Mouse (Mus musculus) inflammation-experienced regulatory T-cells, adult 6 months (primary cell): ENCODE data around the gene Nkx1-2. TPM values are rescaled to one million over a fixed set of nuclear protein-coding genes. Genes with fewer than 3 reads are reported as not detected.
A peak's percentile ranks its signal among the peaks of the same experiment; 100 is the strongest.

Source experiments
- ATAC-seq: one replicate; pipeline ENCODE4 v1.8.0; 2017
- polyA plus RNA-seq, 3 experiments: library from polyadenylated mRNA; unstranded; fragments of 100-300 nt; shearing (Covaris generic); gene quantifications; one replicate each; pipeline ENCODE4 v1.2.1; 2017

Gene Nkx1-2
- polyA plus RNA-seq, result not detected

- ATAC-seq, result no peak
Observed at GRCm38 (mm10) chr7:132599071-132599975, at the start of gene Nkx1-2. Gene Nkx1-2, minus strand, starts transcription at chr7:132599637.

GRCm38 (mm10) chr7:132646514-132646913, 47.1 kb upstream of the Nkx1-2 start:
- no peak for ATAC-seq

DNA sequence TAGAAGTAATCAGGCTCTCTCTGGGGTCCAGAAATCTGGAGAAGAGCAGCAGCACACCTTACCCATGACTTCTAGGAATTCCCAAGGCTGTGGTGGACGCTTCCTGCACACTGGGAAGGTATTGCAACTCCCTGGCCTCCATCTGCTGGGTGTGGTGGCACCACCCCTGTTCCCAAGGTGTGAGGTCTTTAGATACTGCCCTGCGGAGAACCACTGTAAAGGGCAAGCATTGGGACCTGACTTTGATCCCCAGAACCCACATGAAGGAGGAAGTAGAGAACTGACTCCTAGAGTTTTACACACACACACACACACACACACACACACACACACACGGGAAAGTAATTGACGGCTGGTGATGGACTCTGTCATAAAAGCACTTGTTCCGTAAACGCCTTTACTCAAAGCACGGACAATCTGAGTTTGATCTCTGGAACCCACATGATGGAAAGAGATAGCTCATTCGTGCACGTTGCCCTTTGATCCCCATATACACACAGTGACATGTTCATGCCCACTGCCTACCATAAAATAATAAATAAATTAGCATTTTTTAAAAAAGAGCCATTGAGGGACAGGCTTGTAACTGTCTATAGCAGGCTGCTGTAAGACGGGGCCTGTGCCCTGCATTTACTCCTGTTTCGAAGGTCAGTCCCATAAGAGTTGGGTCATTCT, 45.3 kb upstream of the Nkx1-2 start:
- no peak for ATAC-seq

GRCm38 (mm10) chr7:132641606-132642005, 42.2 kb upstream of the Nkx1-2 start:
- ATAC-seq, result no peak

- ATAC-seq, result no peak
Observed at GRCm38 (mm10) chr7:132640946-132641345, 41.5 kb upstream of the Nkx1-2 start.

GRCm38 (mm10) chr7:132638446-132639087, 39.1 kb upstream of the Nkx1-2 start:
- no peak for ATAC-seq

DNA sequence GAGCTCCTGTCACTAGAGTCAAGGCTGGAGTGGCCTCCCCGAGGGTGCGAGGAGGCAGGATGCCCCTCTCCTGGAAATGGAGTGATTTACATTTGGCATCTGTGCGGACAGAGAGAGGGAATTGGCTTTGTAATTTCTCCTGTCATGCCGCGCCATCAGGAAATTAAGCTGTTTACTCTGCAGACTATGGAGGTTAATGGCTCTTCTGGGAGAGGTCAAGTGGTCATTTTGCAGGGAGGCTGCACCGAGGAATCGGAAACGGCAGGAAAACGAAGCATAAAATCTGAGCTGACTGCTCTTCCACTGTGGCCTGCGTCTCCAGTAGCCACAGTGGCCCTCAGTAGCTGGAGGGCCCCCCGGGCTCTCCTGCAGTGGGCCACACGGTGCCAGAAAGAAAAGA, 37.9 kb upstream of the Nkx1-2 start:
- no peak for ATAC-seq

GRCm38 (mm10) chr7:132631313-132631712, 31.9 kb upstream of the Nkx1-2 start:
- ATAC-seq, result no peak

DNA sequence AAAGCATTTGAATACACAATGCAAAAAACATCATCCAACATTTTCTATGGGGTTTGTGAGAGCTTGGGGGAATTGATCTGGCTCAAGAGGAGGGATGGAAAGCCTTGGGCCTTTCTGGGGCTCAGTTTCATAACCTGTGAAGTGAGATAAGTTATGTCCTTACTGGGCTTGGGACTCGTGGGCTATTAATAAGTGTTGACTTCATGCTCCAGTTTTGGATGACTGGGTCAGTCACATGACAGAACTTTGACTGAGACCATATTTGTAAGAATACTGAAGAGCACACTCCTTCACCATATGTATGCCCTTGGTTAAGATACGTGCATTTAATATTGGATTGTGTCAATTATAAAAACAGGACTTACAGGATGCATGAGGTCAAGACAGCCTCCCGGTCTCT, 28.0 kb upstream of the Nkx1-2 start:
- no peak for ATAC-seq

DNA sequence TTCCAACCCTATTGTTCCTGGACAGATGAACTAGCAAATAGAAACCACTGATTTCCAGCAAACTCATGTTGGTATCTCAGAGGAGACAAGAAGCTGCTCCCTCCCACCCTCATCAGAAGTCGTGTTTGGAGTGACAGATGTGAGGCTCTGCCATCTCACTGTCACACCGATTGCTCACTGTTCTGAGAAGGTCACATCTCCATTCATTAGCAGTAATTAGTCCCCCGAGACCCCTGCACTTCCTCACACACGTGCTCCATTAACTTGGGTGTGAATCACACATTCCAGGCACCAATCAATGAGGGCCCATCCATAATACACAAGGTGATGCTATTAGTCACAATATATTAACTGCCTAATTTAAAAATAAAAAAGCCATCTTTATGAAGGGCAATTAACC, 26.7 kb upstream of the Nkx1-2 start:
- ATAC-seq, result no peak

DNA sequence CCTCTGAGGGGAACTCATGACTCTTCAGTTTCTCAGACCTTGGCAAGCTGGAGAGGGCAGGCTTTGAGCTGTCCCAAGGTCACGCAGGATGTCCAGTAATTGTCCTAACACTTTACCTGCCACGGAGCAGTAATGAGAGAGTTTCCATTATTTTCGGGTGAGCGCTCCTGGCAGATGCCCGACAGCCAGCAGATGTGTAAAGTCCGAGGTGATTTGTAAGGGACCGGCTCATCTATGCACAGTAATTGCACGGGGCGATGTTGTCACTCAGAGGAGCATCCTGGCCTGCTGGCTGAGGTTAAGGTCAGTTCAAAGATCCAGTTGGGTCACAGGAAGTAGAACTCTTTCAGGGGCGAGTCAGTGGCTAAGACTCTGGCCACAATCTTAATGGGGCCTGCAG, 24.7 kb upstream of the Nkx1-2 start:
- no peak for ATAC-seq

DNA sequence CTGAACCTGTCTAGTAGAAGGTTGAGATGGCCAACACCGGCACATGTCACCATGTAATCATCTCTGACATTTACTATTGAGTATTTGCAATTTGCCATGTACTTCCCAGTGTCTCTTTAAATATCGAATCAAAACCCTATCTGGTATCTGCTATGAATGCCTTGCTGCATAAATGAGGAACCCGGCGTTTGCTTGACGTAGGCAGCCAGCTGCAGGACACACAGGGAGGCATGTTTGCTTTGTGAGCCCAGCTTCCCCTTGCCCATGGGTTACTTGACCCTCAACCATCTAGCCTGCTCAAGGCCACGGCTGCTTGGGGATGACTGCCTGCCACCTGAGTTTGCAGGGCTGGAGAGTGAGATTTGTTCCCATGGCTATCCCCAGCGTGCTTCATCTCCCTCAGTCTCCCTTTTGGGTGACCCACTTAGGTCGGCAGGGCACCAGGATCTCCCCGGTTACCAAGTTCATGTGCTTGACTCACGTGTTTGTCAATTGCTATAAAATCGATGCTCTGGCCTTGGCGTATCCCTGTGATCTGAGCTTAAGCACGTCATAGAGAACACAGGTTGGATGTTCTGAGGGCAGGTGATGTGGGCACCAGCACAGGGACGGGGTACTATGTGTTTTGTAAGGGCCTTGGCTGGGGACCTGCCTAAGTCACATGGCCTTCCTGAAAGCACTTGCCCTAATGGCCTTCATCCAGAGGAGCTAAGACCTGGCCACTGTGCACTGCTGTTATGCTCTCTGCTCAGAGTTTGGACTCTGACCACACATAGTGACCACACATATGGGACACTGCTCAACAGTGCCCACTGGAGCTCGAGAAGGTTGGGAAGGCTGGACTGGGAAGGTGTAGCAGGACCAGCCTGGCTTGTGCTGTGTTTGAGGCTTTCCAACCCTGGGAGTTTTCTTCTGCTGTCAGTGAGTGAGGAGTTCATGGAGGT, 20.8 kb upstream of the Nkx1-2 start:
- no peak for ATAC-seq

DNA sequence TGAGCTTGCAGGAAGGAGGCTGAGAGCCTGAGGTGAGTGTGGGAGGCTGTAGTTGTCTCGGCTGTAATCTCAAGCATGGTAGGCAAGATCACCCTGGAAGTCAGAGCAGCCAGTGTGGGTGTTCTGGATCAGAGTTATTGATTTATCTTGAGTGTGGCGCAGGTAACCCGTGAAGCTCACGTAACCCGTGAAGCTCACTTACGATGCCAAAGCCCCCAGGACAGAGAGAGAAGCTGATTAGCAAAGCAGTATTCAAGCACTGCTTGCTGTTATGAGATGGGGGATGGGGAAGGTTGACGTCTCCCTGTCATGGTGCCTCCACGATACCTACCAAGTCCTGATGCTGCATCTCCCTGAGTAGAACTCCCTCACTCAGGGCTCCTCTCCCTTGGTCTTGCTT, 20.1 kb upstream of the Nkx1-2 start:
- ATAC-seq, result no peak

GRCm38 (mm10) chr7:132617021-132617564, 17.7 kb upstream of the Nkx1-2 start:
- ATAC-seq, result no peak

GRCm38 (mm10) chr7:132616391-132616790, 17.0 kb upstream of the Nkx1-2 start:
- ATAC-seq, result no peak

DNA sequence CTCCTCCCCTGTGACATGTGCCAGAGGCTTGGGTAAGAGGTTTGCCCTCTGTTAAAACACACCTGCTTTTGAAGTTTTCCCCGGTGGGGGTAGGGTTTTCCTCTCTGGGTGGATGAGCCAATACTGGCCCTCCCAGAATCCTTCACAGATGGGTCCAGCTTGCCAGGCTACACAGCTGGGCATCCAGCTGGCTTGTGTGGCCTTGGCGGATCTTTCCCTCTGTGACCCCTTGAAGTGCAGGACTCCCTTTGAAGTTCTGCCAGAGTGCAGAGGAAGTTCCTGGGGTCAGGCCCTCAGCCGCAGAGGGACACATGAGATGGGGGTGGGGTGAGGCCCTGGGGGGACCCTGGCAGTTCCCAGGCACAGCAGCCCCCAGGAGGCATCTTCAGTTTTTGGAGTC, 15.9 kb upstream of the Nkx1-2 start:
- ATAC-seq, result no peak

- no peak for ATAC-seq
Observed at GRCm38 (mm10) chr7:132611530-132611929, 12.1 kb upstream of the Nkx1-2 start.

DNA sequence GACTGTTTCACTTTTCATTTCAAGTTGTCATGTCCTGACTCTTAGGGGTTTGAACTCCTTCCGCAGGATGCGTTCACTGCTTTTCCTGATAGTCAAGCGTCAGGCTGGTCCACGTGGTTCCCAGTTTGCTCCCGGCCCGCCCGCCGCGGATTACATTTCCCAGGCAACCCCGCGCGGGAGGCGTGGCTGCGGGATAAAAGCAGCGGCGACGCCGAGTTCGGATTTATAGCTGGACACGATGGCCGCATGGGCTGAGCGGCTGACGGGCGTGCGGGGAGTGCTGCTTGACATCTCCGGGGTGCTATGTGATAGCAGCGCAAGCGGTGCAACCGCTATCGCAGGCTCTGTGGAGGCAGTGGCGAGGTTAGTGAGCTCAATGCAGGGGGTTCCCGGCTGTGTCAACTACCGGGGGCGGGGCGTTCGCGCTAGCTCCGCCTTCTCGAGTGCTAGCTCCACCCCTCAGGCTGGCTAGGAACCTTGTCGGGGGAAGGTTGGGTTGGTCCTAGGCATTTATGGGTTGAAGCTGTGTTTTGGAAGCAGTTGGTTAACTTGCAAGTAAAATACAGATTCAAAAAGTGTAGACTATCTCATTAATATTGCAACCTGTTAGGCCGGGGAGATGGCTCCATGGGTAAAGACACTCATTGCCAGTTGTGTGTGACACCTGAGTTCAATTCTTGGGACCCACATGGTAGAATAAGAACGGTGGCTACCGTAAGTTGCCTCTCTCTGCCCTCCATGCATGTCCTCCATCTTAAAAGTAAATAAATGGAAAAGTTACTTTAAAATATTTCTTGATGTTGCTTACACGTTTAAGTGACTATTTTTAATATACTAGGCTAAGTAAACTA, 11.3 kb upstream of the Nkx1-2 start, which contains the start of gene Lhpp:
Lhpp (plus strand) TSS at position 171 of the 851 bp plus-strand sequence.
- ATAC-seq, result peak; percentile 93

DNA sequence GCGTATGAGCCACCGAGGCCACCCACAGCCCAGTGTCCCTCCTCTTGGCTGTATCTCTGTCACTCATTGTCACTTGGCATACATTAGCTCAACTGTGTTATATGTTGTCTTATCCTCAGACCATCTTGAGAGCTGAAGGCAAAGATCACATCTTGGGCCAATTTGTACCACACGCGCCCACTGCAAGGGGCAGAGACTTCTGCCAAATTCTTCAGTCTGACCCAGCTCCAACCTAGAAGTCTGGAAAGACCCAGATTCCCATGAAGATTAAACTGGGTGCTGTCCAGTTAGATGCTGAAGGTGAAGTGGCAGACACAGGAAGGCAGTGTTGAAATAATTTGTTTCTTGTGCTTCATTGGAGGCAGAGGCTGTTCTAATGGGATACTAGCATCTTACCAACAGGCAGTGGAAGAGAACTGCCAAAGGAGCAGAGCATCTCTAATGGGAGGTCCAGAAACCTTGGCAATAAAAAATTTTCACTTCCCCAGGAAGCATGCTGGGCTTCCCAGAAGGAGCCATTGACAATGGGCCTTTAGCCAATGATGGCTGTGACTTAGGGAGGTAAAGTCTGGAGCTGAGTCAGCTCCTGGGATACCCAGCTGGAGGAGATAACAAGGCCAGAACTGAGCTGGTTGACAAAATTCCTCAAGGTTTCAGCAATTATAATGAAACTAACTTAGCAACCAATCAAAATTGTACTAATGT, 9.0 kb upstream of the Nkx1-2 start:
- ATAC-seq, result no peak

DNA sequence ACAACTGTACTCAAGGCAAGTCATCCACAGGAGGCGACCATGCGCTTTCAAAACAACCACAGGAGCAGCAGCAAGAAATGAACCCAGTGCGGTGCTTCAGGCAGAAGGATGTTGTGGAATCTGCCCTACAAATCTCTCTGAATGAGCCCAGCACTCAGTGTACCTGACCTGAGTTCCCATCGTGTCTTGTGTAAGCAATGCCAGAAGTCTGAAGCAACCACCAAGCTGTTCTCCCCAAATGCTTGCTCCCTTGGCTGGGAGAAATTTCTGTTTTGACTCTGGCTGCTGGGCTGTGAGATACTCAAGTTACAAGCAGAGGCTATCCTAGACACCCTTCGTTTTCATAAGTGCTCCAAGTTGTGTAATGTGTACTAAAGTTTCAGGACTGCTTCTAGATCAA, 6.3 kb upstream of the Nkx1-2 start:
- ATAC-seq, result no peak
